Mouse (Mus musculus) right cerebral cortex, adult 18-20 months (tissue): ENCODE results near the gene Dnaic2.

Source experiments
- DNase-seq: peaks from one replicate; pipeline ENCODE4 v3.0.0; 2022; ENCODE audit warnings: mixed read lengths

The Dnaic2 gene

DNA sequence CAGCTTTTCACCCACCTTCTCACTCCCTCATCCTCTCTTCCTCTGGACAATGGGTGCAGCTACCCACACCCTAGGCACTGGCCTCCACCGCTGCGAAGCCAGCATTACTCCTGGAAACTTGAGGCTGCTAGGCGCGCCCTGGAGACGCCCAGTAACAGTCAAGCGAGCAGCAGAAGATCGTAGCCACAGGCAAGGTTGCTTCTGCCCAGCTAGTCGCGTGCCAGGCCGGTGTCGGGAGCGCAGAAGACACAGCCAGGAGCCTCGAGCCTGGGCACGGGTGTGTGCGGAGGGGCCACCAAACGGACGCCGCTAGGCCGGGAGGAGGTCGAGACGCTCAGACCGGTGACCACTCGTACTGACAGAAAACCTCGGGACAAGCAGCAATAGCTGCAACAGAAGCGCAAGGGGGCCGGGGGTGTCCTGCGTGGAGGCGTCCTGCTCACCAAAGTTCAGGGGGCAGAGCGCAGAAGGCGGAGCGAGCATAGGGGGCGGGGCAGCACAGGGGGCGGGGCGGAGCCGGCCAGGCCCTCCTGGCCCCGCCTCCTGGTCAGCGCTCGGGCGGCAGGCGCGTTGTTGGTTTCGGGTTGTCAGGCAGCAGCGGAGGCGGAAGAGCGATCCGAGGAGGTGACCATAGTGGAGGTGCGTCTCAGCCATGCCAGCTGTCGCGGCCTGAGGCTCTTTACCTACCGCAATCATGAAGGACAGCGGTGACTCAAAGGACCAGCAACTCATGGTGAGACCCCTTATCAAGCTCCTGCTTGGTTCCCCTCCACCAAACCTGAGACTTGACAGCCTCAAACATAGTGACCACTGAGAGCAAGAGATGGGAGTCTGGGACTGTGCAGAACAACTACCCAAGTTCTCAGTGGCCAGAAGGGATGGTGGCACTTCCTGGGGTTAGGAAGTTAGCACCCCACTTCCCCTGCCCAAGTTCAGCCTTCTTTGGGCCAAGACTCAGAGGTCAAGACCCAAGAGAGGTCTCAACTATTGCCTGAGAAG lies 37.9 kb downstream of the Dnaic2 start, which contains the start of gene Kif19a:
Gene Kif19a, plus strand, starts transcription at position 569 of the 999 bp plus-strand sequence.
- DNase-seq: no peak

DNA sequence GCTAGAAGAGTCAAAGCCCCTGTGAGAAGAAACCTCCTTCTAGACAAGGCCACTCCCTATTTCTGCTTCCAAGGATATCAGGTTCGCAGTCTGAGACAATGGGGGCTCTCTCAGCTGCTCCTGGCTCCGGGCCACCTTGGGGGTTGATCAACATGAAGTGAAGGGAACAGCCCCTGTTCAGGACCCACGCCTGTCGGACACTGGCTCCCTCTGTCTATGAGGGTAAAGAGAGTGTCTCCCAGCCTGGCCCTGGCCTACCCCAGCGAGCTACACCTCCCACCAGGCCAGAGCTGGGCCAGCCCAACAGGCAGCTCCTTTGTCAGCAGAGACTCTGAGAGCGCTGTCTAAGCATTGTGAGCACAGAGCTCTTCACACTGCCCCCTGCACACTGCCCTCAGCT lies 42.7 kb downstream of the Dnaic2 start:
- no peak for DNase-seq

DNA sequence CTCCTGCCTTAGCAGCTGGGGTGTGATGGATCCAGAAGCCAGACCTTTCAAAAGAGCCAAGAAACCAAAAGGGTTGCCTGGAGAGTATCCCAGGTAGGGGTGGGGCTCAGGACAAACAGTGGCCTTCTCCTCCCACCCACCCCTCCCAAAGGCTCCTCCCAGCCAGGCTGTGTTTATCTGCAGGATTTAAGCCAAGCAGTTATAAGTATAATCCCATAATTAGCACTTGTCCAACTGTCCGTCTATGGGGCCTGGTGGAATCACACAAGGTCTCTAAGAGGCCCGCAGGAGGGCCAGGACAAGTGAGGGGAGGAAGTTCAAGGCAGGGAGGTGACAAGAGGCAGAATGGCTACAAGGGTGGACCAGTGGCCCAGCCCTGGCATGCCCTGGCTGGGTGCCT lies 44.7 kb downstream of the Dnaic2 start:
- DNase-seq: no peak

DNA sequence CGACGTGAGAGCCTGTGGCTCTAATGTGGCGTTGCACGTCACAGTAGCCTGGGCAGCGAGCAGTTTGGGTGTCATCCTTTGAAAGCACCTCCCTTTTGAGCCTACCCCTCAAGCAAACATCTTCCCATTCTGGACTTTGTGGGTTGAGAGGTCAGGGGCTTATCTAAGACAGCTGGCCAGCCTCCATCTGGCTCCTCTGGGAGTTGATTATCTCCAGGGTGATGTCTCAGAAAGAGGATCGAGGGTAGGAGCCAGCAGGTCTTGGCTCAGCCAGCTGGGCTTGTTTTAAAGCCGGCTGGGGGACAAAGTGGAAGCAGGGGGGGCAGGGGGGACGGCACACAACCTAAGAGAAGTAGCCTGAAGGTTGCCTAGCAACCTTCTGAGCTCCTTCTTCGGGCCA lies 52.9 kb downstream of the Dnaic2 start:
- DNase-seq: no peak

DNA sequence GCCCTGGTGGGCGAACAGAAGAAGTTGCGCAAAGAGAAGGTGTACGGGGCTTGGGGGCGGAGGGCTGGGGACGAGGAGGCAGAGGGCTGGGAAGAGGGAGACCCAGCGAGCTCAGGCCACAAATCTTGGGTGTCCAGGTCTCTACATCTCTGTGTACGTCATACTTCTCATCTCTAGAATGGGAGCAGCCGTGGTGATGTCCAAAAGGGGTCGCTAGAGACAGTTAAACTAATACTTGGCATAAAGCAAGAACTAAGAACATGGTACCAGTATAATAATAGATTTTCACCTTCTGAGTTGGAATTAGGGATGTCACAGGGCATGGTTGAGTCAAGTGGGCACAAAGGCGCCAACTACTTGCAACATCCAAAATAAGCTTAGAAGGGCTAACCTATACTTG lies 58.7 kb downstream of the Dnaic2 start:
- no peak for DNase-seq

DNA sequence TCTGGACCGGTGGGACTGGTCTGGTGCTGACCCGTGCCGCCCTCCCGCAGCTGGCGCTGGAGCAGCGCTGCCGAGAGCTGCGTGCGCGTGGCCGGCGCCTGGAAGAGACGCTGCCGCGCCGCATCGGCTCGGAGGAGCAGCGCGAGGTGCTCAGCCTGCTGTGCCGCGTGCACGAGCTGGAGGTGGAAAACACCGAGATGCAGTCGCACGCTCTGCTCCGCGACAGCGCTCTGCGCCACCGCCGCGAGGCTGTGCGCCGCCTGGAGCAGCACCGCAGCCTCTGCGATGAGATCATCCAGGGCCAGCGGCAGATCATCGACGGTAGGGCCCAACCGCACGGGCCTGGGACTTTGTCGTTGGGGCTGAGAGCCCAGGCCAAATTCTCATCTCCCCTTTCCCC lies 59.1 kb downstream of the Dnaic2 start:
- peak; percentile 77 for DNase-seq

DNA sequence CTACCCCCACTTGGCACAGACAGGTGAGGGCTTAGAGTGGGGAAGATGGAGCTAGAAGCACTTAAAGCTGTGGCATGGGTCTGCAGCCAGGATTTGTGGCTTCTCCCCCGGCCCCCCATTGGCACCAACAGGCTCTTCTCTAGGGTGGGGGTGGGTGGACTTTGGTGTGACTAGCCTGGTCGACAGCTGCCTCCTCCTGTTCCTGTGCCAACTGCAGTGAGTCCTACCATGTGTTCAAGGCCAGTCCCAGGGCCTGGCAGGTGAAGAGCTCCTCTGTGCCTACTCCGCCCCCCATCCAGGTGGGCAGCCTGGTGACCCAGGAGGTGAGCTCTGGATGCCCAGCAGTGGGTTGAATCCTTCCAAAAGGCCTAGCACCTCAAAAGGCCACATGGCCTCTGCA lies 60.4 kb downstream of the Dnaic2 start:
- DNase-seq: no peak

DNA sequence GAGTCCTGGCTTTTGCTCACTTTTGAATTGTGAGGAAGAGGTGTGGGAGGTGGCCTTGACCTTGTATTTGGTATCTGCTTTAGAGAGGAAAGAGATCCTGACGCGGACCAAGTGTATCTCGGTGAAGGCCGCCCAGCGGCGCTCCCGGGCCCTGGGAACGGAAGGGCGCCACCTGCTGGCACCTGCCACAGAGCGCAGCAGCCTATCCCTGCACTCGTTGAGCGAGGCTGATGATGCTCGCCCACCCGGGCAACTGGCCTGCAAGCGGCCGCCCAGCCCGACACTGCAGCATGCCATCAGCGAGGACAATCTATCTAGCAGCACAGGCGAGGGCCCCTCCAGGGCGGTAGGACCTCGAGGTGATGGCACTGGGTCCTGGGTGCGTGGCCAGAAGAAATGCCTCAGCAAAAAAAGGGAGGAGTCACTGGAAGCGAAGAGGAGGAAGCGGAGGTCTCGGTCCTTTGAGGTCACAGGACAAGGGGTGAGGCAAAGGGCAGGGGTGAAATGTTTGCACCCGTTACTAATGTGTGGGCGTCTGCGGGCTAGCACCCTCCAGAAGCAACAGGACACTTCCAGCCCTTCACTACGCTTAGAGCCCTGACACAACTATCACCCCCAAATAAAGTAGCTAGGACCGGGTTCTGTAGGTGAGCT lies 62.0 kb downstream of the Dnaic2 start:
- DNase-seq: peak; percentile 78

DNA sequence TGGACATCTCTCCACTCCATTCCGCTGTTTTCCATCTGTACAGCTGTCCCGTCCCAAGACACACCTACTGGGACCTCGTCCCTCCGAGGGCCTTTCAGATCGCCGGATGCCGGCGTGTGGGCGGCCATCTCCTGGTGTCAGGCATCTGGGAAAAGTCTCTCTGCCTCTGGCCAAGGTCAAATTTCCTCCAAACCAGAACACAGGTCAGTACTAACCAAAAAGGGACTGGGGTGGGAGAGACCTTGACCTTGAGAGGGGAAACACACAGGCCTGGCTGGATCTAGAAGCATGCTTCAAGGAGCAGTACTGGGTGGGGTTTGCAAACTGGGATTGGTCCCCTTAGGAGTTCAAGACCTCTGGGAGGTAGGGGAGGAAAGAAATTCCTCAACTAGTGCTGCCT lies 62.5 kb downstream of the Dnaic2 start:
- no peak for DNase-seq

DNA sequence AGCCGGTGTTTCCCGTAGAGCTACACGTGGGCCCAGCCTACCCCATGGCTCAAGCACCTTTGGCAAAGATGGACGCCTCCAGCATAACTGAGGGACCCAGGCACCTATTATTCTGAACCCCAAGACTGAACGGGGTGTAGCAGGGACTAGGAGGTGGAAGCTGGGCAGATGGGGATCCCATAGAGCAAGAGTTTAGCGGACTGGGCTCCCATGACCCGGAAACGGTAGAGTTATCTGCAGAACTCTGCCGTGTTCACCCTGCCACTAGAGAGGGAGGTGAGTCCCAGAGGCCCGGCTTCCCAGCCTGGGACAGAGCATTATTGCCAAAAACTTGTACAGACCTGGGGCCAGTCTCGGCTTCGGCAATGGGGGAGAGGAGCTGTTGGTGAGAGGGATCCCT lies 63.0 kb downstream of the Dnaic2 start:
- DNase-seq: no peak

DNA sequence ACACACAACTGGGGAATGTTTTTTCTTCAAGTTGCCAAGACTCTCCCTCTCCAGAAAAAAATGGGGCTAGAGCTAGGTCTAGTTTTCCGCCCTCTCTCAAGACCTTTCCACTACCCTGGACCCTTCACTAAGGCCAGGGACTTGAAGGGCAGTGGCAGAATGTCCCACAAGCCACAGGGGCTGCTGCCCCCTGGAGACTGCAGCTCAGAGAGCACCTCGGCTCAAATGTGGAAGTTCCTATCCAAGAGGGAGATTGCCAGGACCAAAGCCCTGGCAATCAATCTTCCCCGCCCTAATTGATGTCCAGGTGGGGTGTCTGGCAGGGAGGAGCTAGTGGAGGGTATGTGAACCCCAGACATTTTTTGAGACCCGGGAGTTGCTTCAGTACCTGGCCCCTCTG lies 63.6 kb downstream of the Dnaic2 start:
- DNase-seq: no peak

DNA sequence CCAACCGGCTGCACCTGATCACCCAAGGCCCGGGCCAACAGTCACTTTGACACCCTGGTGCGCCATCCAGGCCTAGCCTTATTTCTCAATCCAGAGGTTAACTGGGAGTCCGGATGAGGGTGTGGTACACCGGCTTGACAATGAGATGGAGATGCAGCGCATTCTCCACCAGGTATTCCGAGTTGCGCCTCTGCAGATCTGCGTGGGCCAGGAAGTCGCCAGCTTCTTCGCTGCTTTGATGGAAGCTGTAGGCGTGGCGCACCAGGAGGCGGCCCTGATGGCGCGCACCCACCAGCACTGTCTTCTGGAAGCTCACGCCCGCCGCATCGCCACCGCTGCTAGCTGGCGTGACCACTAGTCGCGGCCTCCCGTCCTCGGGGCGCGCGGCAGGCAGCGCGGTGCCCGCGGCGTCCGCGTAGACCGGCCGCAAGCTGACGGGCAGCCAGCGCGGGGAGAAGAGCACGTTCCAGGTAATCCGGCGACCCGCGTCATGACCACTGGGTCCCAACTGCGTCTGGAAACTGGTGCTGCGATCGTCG lies 64.2 kb downstream of the Dnaic2 start:
- DNase-seq: peak; percentile 49

DNA sequence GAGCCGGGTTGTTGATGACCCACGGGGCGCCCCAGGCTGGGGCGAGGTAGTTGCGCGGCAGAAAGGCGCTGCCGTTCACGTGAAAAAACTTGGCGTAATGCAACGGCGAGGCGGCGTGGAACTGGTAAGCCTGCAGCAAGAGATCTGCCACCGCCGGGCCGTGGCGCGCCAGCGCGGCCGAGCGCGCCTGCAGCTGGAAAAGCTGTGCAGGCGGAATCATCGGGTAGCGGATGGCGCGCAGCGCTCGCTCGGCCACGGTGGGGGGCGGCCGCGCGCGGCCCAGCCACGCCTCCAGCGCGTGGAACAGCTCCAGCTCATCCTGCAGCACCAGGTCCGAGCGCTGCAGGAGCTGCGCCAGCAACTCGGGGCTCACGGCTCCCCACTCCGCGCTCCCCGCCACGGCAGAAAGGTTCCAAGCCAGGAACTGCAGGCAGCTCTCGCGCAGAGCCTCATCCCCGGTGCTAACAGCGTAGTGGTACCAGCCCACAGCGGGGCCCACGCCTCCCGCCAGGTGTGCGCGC lies 64.7 kb downstream of the Dnaic2 start:
- peak; percentile 58 for DNase-seq

DNA sequence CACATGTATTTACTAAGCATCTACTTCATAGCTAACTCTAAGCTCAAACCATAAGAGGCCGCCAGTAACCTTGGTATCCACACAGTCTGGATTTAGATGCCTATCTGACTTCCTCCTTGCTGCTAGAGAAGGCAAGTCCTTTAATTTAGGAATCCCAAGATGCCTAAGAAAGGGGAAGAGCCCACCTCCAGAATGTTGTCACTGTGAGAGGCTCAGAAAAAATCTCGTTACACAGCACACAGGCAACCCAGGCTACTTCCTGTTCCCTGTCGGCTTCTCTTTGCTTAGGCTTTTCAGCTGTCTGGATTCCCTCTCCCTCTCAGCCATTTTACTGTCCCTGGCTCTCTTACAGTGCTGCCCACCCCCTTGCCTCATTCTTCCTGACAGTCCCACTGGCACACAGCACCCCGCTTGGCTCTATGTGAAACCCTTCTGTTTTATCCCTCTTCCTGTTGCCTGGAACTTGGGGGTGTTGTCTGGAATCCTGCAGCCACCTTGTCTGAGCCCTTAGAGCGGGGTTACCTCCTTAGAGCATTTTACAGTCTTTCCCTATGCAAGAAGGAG lies 65.8 kb downstream of the Dnaic2 start:
- DNase-seq: no peak

DNA sequence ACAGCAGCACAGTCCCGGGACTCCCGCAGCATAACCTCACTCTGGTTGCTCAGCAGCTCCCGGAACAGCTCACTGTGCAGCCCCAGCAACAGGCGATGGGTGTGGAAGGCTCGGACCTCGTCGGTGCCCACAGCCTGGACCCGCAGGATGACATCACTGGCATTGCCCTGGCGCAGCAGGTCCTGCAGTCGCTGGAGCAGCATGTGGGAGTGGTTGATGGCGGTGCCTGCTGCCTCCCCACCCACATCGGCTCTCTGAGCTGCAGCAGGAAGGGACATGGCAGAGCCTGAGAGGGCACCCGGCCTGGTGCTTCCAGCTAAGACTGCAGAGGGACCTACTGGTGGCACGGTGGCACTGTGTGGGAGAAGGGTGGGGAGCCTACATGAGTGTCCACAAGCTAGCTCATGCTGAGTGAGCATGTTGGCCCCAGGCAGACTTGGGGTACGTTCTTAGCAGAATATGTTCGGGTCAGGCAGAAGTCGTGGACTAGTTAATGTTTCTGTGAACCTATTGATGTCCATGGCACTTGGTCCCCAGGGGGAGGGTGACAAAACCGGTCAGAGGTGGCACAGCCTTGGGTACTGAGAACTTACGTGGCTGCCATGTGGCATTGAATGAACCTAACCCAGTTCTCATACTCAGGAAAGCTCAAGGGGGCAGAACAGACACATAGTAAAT lies 66.8 kb downstream of the Dnaic2 start:
- no peak for DNase-seq

DNA sequence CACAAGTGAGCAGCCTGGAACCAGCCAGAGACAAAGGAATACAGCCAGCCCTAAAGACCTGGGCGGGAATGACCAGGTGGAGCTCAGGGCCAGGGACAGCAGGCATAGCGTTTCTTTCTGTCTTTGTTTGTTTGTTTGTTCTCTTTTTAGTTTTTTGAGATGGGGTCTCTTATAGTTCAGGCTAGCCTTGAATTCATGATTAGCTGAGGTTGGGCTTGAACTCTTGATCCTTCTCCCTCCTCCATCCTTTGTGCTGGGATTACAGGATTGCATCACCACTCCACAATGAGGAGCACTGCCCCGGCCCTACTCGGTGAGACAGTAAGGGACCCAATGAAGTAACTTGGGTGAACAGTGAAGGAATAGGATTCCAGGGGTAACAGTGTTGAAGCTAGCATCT lies 67.5 kb downstream of the Dnaic2 start:
- DNase-seq: no peak

DNA sequence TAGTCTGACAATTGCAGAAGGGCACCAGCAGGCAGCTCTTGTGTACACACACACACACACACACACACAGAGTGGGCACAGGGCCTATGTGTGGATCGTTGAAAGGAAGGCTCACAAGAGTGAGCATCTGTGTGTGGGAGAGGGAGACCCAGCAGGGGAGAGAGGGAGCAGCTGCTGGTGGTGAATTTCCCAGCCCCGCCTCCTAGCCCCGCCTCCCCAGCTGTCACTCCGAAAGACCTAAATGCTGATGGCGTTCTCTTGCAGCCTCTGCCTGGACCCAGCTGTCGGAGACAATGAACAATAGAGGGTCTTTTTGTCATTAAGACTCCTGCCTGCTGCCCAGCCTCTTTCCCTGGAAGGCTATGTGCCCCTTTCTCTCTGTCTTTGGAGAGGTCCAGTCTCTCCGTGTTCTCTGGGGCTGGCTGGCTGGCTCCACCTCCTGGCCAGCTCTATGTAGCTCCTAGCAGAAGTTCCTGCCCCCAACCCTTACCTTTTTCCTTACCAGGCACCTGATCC lies 68.1 kb downstream of the Dnaic2 start:
- peak; percentile 93 for DNase-seq

DNA sequence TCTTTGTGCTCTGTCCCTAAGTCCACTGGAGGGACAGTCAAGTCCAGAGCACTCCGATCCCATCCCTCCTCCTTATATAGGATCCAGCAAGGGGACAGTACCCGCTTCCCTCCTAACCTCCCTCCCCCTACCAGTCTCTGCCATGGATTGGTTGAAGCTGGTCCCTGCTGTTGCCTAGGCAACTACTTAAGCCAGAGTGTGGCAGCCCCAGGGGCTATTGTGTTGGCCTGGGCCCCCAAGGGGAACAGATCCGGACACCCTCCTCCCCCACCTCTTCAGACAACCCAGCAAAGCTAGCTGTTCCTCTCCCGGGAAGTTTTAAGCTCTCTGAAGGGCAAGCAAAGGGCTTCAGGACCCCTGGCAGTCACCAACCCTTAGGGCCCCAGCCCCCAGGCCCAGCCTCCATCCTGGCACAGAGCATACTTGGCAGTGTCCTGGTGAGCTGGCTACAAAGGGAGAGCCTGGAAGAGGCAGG lies 68.7 kb downstream of the Dnaic2 start, which contains the start of gene Btbd17:
Gene Btbd17, minus strand, starts transcription at position 98 of the 475 bp plus-strand sequence.
- peak; percentile 48 for DNase-seq

DNA sequence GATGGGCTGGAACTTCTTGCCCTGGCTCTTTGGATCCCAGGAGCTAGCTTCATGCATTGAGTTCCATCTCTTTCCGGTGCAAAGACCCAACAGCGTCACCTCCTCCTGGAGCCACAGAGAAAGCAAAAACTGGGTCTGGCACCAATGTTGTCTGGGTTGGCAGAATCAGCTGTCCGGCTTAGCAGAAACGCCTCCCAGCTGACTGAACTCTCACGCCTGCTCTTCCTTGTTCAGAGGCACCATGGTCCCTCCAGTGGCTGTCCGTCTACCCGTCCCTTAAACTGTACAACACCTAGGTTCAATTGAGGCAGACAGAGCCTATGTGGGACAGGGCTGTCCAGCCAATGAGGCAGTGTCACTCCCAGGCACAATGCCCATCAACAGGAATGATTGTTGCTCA lies 70.0 kb downstream of the Dnaic2 start:
- DNase-seq: no peak

DNA sequence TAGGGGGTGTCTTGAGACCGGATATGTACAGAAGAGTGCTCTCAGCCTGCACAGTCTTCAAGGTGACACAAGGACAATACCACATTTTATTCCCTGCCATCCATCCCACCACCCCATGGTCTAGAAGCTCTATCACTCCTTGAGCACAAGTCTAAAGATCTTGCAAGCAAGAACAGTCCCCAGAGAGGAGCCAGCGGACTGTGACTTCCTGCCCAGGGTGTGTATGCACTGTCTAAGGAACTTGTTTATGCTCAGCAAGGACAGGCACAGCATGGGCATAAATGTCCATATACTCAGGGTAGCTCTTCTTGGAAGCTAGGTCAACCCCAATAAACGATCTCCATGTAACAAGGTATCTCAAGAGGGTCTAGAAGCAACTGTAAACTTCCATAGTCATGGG lies 70.8 kb downstream of the Dnaic2 start:
- DNase-seq: no peak

DNA sequence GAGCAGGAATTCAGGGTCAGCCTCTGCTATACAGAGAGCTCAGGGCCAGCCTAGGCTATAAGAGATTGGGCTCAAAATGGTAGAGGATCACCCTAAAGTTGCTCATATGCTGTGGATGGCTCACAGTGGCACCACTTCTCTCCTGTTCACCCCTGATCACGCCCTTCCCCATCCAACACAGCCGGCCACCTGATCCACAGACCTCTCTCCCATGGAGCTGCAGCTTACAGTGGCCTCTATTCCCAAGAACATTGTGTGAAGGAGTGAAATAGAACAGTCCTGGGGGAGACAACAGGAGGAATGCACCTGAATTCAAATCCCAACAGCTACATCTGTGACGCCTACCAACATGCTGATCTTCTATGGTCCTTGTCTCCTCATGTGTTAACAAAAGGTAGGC lies 71.4 kb downstream of the Dnaic2 start, which contains the start of gene Gpr142:
Gene Gpr142, plus strand, starts transcription at position 301 of the 400 bp plus-strand sequence.
- no peak for DNase-seq

DNA sequence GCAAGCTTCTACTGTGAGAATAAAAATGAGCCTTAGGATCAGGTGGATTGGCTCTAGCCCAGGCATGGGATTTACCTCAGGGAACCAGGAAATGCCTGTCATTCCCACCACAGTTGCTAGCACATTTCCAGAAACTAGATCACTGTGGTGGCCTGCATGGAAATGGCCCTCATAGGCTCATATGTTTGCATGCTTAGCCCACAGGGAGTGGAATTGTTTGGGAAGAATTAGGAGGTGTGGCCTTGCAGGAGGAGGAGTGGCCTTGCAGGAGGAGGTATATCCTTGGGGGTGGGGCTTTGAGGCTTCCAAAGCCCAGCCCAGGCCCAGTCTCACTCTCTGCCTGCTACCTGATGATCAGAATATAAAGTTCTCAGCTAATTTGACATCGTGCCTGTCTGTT lies 74.7 kb downstream of the Dnaic2 start:
- no peak for DNase-seq
